Mouse (Mus musculus): ENCODE measurements at regions not wholly inside any gene's neighbourhood (a gene's known extent, or its start where the extent isn't known, plus 50 kb on each side); places are given as distances from the start of the nearest gene placed in this dataset.

- DNase-seq (ENCODE audit: low spot score): no peak
Observed at GRCm38 (mm10) chr11:18722770-18723169, 296.0 kb downstream of the Meis1 start.

GRCm38 (mm10) chr11:18715851-18716126 lies 303.0 kb downstream of the Meis1 start:
- DNase-seq (ENCODE audit: low spot score): no peak

DNA sequence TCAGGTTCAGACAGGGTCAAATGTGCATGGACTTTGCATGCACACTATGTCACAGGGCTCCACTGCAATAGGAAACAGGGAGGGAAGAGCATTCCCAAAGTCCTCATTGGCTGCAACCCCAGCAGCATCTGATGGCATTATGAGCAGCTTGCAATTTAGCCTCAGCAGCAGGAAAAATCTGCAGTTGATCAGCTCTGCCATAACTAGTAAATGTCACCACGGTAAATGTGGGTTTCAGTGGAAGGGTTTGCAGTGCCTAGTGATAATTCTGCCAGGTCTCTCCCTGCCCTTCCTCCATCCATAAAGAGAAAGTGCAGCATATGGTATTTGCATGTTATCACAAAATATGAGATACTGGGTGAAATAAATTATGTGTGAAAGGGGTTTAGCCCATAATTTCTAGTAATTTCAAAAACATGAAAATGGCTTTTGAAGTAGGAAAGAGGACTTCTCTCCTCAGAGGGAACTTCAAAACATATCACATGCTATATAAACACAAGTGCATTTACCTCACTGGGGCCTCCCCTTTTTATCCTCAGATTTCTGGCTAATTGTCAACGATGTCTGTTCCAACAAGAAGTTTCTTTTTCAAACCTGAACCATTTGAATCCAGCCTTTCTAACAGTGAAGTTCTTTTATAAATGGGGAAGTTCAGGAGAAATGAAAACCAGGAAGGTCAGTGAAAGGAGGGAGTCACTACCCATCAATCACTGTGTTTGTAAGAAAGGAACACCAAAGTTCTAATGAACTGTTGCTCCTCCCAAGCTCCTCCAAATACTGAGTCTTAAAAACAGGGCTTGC lies 303.5 kb downstream of the Meis1 start:
- DNase-seq (ENCODE audit: low spot score): no peak

DNA sequence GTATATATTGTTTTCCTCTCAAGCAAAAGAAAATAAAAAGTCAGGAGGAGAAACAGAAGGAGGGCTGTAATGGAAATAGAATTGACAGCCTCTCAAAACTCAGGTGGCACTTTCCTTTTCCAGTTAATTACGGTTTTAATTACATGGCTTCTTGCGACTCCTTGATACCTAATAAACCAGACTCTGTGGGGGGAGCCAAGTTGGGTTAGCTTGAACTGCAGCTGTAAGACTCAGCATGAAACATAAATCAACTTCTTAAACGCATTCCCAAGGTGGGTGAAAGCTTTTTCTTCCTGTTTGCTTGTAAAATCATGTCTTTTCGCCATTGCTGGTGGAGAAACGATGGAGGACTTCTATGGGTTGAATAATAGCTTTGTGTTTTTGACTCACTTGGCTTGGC lies 304.4 kb downstream of the Meis1 start:
- no peak for DNase-seq (ENCODE audit: low spot score)

GRCm38 (mm10) chr11:18712642-18713053 lies 306.1 kb downstream of the Meis1 start:
- DNase-seq (ENCODE audit: low spot score): no peak

- no peak for DNase-seq (ENCODE audit: low spot score)
Observed at GRCm38 (mm10) chr11:18709628-18710027, 309.2 kb downstream of the Meis1 start.

GRCm38 (mm10) chr11:18681593-18681992 lies 337.2 kb downstream of the Meis1 start:
- no peak for DNase-seq (ENCODE audit: low spot score)

GRCm38 (mm10) chr11:18676876-18677275 lies 341.9 kb downstream of the Meis1 start:
- no peak for DNase-seq (ENCODE audit: low spot score)

DNA sequence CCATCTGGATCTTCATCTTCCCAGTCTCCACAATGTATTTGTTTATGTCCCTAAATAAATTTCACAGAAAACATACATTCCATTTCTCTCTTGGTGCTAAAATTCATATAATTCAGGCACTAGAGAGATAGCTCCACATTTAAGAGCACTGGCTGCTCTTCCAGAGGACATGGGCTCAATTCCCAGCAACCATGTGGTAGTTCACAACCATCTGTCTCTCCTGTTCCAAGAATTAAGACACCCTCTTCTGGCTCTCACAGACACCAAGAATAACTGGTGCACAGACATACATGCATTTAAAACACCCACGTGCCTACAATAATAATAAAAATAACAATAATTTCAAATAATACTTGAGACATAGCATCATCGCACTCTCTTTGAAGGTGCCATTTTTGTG lies 347.8 kb downstream of the Meis1 start:
- DNase-seq (ENCODE audit: low spot score): no peak

- DNase-seq (ENCODE audit: low spot score): no peak
Observed at GRCm38 (mm10) chr11:18669322-18669721, 349.5 kb downstream of the Meis1 start.

GRCm38 (mm10) chr11:18656358-18656757 lies 362.4 kb downstream of the Meis1 start:
- no peak for DNase-seq (ENCODE audit: low spot score)

GRCm38 (mm10) chr11:18631975-18632773 lies 386.6 kb downstream of the Meis1 start:
- no peak for DNase-seq (ENCODE audit: low spot score)

- no peak for DNase-seq (ENCODE audit: low spot score)
Observed at GRCm38 (mm10) chr11:18631570-18631969, 387.2 kb downstream of the Meis1 start.

- DNase-seq (ENCODE audit: low spot score): no peak
Observed at GRCm38 (mm10) chr11:18621777-18622176, 397.0 kb downstream of the Meis1 start.

DNA sequence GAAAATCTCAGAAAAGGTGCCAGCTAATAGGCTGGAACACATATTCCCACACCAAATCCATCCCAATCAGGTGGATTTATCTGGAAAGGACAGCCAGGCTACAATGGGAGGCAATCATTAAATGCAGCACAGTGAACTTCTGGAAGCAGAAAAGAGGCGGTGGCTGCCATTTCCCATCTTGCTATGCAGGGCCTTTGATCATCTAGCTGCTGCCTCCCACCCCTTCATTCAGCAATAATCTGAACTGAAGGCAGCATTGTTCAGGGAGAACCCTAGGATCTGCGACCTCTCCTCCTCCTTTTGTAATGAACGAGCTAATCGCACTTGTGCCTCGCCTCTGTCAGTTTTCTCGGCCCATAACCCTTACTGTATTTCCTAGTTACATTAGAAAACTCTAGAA lies 413.9 kb downstream of the Meis1 start:
- DNase-seq (ENCODE audit: low spot score): no peak

DNA sequence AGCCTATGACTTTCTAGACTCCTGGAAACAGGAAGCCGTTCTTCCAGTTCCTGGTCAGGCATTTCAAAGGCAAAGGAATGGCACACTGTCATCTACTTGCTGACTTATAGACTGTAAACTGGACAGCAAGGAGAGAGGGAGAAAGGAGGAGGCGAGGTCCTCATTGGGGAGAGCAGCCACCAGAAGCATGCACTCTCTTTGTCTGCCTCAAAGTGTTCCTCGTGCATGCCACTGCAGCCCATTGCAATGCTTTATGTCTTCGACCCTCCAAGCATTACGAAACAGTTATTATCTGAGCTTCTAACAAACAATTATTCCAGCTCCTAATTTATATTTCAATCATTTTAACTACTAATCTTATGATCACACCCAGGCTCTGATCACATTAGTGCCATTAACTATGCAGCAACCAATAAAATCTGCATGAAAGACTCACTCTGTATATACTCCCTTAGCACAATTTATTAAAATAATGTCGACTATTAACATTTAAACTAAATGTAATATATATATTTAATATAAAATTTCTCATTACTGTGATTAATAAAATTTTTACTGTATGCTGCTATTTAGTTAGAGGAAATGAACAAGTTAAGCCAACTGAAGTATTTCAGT lies 417.1 kb downstream of the Meis1 start:
- DNase-seq (ENCODE audit: low spot score): no peak

DNA sequence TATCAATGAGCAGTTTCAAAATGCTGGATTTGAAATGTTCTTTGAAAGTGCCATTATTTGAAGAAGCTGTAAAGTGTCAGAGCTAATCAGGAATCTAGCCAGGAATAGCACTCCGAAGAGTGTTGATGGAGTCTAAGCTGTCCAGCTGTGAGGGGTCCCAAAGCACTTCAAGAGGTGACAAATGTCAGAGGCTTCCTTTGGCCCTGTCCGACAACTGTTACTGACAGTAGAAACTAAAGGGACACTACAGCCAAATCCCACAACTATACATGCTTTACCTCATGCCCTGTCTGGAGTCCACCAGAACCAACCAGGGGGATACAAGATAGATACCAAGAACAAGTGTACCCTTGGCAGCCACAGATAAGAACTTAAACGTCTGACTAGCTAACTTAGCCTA lies 420.4 kb downstream of the Meis1 start:
- DNase-seq (ENCODE audit: low spot score): no peak

DNA sequence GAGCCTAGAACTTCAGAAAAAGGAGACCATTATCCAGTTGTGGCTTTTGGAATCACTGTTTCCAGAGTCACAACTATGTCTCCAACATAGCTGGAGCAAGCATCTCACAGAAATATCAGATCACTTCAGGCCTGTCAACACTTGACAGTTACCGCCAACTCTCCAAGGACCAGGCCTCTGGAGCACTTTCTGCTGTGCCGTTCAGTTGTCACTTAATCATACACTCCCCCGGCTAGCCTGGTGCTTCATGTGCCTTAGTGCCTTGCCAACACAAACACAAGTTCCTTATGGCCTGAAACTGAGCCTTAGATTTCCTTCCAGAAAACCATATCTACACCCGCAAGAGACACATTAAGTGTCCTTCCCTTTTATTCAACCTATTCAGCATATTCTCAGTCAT lies 421.8 kb downstream of the Meis1 start:
- DNase-seq (ENCODE audit: low spot score): no peak

DNA sequence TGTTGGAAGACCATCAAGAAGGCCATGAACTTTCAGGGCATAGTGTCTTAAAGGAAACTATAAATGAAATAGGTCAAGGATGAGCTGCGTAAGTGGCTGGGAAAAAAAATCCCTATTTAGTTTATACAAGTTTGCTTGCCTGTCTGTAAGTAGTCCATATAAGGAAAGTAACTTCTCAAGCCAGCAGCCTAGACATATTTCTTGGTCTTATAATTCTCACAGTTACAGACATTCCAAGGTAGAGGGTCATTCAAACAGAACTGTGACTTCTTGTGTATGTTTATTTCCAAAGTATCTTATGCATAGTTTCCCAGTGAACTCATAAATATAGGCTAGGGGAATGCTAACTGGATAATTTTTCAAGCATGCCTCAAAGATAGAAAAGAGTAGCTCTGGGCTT lies 428.3 kb downstream of the Meis1 start:
- no peak for DNase-seq (ENCODE audit: low spot score)

DNA sequence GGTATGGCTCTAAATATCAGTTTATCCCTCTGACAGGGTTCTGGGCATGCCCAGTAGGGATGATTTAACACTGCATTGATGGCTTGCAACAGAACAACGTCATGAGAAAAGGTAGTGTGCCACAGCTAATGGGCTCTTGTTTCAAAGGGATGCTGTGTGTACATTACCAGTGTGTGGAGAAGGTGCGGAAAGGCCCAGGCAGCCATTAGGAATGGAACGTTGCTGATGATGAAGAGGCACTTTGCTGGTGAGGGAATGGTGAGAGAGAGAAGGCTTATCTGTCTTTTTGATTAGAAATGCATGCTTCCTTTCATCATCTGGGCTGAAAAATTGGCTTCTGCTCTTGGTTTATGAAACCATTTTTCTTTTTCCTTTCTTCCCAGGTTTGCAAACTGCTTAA lies 432.3 kb downstream of the Meis1 start:
- DNase-seq (ENCODE audit: low spot score): no peak

- DNase-seq (ENCODE audit: low spot score): no peak
Observed at GRCm38 (mm10) chr11:18585031-18585430, 433.8 kb downstream of the Meis1 start.

DNA sequence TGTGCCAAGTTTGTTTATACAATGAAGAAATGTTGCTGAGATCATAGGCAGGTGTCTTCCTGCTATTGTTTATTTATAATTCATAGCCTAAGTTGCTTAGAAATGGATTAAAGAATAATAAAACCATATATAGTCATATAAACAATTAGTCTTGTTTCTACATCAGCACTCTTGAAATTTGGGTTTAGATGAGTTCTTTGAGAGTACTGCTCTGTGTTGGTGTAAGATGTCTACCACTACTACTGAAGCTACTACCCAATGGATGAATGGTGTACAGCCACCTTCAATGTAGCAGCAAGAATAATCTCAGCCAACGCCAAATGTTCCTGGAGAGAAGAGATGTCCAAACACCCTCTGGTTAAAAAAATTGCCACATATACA lies 436.0 kb downstream of the Meis1 start:
- no peak for DNase-seq (ENCODE audit: low spot score)
